Mouse (Mus musculus) left cerebral cortex, adult 8-10 months (tissue): ENCODE results near the gene Adamts6. TPM values are rescaled to one million over a fixed set of nuclear protein-coding genes. Genes with fewer than 3 reads are reported as not detected.

Source experiments
- DNase-seq, 2 experiments: peaks; one replicate each; pipeline ENCODE4 v3.0.0; 2022; ENCODE audit warnings: low spot score in 2 of 2
- total RNA-seq, 4 experiments: library from RNA; stranded (reverse); gene quantifications; 2 replicates each; pipeline ENCODE4 v1.2.4; 2022

Gene Adamts6
- total RNA-seq, 4 experiments from 2014 or later, result 4.7 to 6.2 (median 5.8) TPM

GRCm38 (mm10) chr13:104460287-104460686, 172.7 kb downstream of the Adamts6 start:
- DNase-seq, result no peak

GRCm38 (mm10) chr13:104468061-104468460, 180.4 kb downstream of the Adamts6 start:
- DNase-seq, result no peak

GRCm38 (mm10) chr13:104476285-104476956, 188.8 kb downstream of the Adamts6 start:
- DNase-seq, result no peak

- no peak for DNase-seq
Measured at GRCm38 (mm10) chr13:104482426-104483089, 194.9 kb downstream of the Adamts6 start.

- no peak for DNase-seq
Measured at GRCm38 (mm10) chr13:104483111-104483722, 195.6 kb downstream of the Adamts6 start.

GRCm38 (mm10) chr13:104491046-104491811, 203.6 kb downstream of the Adamts6 start:
- DNase-seq, result no peak

GRCm38 (mm10) chr13:104493466-104493993, 205.9 kb downstream of the Adamts6 start:
- no peak for DNase-seq

- DNase-seq, result no peak
Measured at GRCm38 (mm10) chr13:104494200-104494873, 206.7 kb downstream of the Adamts6 start.

GRCm38 (mm10) chr13:104497592-104497991, 210.0 kb downstream of the Adamts6 start:
- no peak for DNase-seq

GRCm38 (mm10) chr13:104498669-104499068, 211.0 kb downstream of the Adamts6 start:
- DNase-seq, result no peak

- no peak for DNase-seq
Measured at GRCm38 (mm10) chr13:104499116-104500040, 211.7 kb downstream of the Adamts6 start.

- DNase-seq, result no peak
Measured at GRCm38 (mm10) chr13:104502406-104502805, 214.8 kb downstream of the Adamts6 start.

- DNase-seq, result no peak
Measured at GRCm38 (mm10) chr13:104504043-104504442, 216.4 kb downstream of the Adamts6 start.

GRCm38 (mm10) chr13:104506165-104506875, 218.7 kb downstream of the Adamts6 start:
- DNase-seq, result no peak

GRCm38 (mm10) chr13:104507671-104508070, 220.0 kb downstream of the Adamts6 start:
- DNase-seq, result no peak

GRCm38 (mm10) chr13:104509561-104510493, 222.2 kb downstream of the Adamts6 start:
- no peak for DNase-seq

- no peak for DNase-seq
Measured at GRCm38 (mm10) chr13:104510766-104511165, 223.1 kb downstream of the Adamts6 start.

GRCm38 (mm10) chr13:104515054-104515453, 227.4 kb downstream of the Adamts6 start:
- DNase-seq, result no peak
